Mouse (Mus musculus) adrenal gland, adult 2 months (tissue): ENCODE data around the gene Haus2. TPM values are rescaled to one million over a fixed set of nuclear protein-coding genes. Genes with fewer than 3 reads are reported as not detected.

Source experiments
- DNase-seq: peaks from one replicate; pipeline ENCODE4 v3.0.0; 2021
- polyA plus RNA-seq: library from polyadenylated mRNA; depleted of rRNA; stranded (reverse); fragments of >200 nt; gene quantifications from 2 replicates; pipeline ENCODE4 v1.2.3, GENCODE M21; 2012
- total RNA-seq, 2 experiments: library from RNA; stranded (reverse); gene quantifications; 2 replicates each; pipeline ENCODE4 v1.2.3; 2021

The Haus2 gene
- total and polyA plus RNA-seq, 3 experiments: 0.61 to 12.6 (median 9.4) TPM

GRCm38 (mm10) chr2:120616279-120617163 lies 7.3 kb downstream of the Haus2 start:
- DNase-seq: no peak

- DNase-seq: no peak
Measured at GRCm38 (mm10) chr2:120619538-120619937, 10.4 kb downstream of the Haus2 start.

GRCm38 (mm10) chr2:120622920-120623319 lies 13.7 kb downstream of the Haus2 start:
- DNase-seq: no peak

- no peak for DNase-seq
Measured at GRCm38 (mm10) chr2:120628076-120628865, 19.1 kb downstream of the Haus2 start.

GRCm38 (mm10) chr2:120628886-120629735 lies 19.9 kb downstream of the Haus2 start, which contains the start of gene Stard9:
Gene Stard9, plus strand, starts transcription at chr2:120629121.
- DNase-seq: peak; percentile 99

GRCm38 (mm10) chr2:120630246-120630645 lies 21.1 kb downstream of the Haus2 start:
- DNase-seq: no peak

GRCm38 (mm10) chr2:120630655-120631054 lies 21.5 kb downstream of the Haus2 start:
- DNase-seq: peak; percentile 20

GRCm38 (mm10) chr2:120631521-120631920 lies 22.3 kb downstream of the Haus2 start:
- DNase-seq: no peak

- peak; percentile 49 for DNase-seq
Measured at GRCm38 (mm10) chr2:120631957-120632356, 22.8 kb downstream of the Haus2 start.

- no peak for DNase-seq
Measured at GRCm38 (mm10) chr2:120640835-120641234, 31.7 kb downstream of the Haus2 start.

- DNase-seq: no peak
Measured at GRCm38 (mm10) chr2:120643836-120644235, 34.7 kb downstream of the Haus2 start.

GRCm38 (mm10) chr2:120646777-120647176 lies 37.6 kb downstream of the Haus2 start:
- DNase-seq: no peak

GRCm38 (mm10) chr2:120652256-120652924 lies 43.2 kb downstream of the Haus2 start:
- DNase-seq: peak; percentile 10

GRCm38 (mm10) chr2:120652925-120653284 lies 43.7 kb downstream of the Haus2 start:
- no peak for DNase-seq

- no peak for DNase-seq
Measured at GRCm38 (mm10) chr2:120654693-120655092, 45.5 kb downstream of the Haus2 start.

GRCm38 (mm10) chr2:120655905-120656304 lies 46.7 kb downstream of the Haus2 start:
- DNase-seq: no peak

- no peak for DNase-seq
Measured at GRCm38 (mm10) chr2:120656711-120657110, 47.5 kb downstream of the Haus2 start.

GRCm38 (mm10) chr2:120658486-120658885 lies 49.3 kb downstream of the Haus2 start:
- peak; percentile 46 for DNase-seq

GRCm38 (mm10) chr2:120659318-120659717 lies 50.1 kb downstream of the Haus2 start:
- no peak for DNase-seq

- DNase-seq: no peak
Measured at GRCm38 (mm10) chr2:120660486-120661078, 51.4 kb downstream of the Haus2 start.

GRCm38 (mm10) chr2:120662766-120663165 lies 53.6 kb downstream of the Haus2 start:
- no peak for DNase-seq
